Mouse (Mus musculus) limb, embryonic 12.5 days (tissue): ENCODE measurements at regions not wholly inside any gene's neighbourhood (a gene's known extent, or its start where the extent isn't known, plus 50 kb on each side); places are given as distances from the start of the nearest gene placed in this dataset.

Source experiments
- ATAC-seq: fragments of 200-750 bp; cut with Nextera tagmentation; 2 replicates; pipeline ENCODE4 v1.8.0; 2017; ENCODE audit warnings: low read depth, moderate TSS enrichment; ENCODE audit not compliant: insufficient number of reproducible peaks, insufficient read depth, low FRiP score, low TSS enrichment
- H3K27ac ChIP-seq: fragments of 300-500 bp; sonication (generic); 2 replicates; pipeline ENCODE4 v1.5.1; 2016; ENCODE audit warnings: mild to moderate bottlenecking, moderate library complexity
- H3K27me3 ChIP-seq: fragments of 300-500 bp; sonication (generic); 2 replicates; pipeline ENCODE4 v1.6.1; 2016; ENCODE audit warnings: mild to moderate bottlenecking, moderate library complexity
- H3K36me3 ChIP-seq: fragments of 300-500 bp; sonication (generic); 2 replicates; pipeline ENCODE4 v1.6.1; 2016; ENCODE audit warnings: mild to moderate bottlenecking, moderate library complexity
- H3K4me1 ChIP-seq: fragments of 300-500 bp; sonication (generic); replicated peaks from 2 replicates; pipeline ENCODE4 v1.6.1; 2016
- H3K4me2 ChIP-seq: fragments of 300-500 bp; sonication (generic); 2 replicates; pipeline ENCODE4 v1.6.1; 2016; ENCODE audit warnings: mild to moderate bottlenecking, moderate library complexity
- H3K4me3 ChIP-seq: fragments of 300-500 bp; sonication (generic); replicated peaks from 2 replicates; pipeline ENCODE4 v1.5.1; 2016; ENCODE audit warnings: mild to moderate bottlenecking
- H3K9ac ChIP-seq: fragments of 300-500 bp; sonication (generic); replicated peaks from 2 replicates; pipeline ENCODE4 v1.6.1; 2016; ENCODE audit warnings: mild to moderate bottlenecking, moderate library complexity
- H3K9me3 ChIP-seq: fragments of 300-500 bp; sonication (generic); 2 replicates; pipeline ENCODE4 v1.6.1; 2016; ENCODE audit warnings: mild to moderate bottlenecking, moderate library complexity
- WGBS: fragments of 180-500 bp; shearing (Covaris S2); methylation state at CpG from one replicate; pipeline ENCODE4 v1.1.7; 2016; 5-methylcytosine and 5-hydroxymethylcytosine counted together

DNA sequence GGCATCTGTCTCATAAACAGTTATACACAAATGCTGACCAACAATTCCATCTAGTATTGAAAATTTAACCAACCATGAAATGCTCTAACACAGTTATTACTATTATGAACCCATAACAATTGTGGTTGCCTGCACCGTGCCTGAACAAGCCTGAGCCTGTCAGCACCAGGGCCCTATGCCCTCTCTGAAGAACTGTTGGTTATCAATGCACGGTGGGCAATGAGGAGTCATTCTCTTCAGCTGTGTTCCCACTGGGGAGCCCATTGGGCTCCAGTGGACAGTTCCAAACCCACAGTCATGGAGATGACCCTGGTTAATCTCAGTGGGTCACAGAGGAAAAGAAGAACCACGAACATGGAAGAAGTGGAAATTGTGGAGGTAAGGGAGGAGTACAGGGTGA lies 126.5 kb upstream of the Nr5a2 start:
- H3K4me1 ChIP-seq = no peaks in the 10 kb centered on the region
- no peak for ATAC-seq
- H3K27me3 ChIP-seq = no peaks in the 10 kb centered on the region
- no peaks in the 10 kb centered on the region for H3K9me3 ChIP-seq
- H3K27ac ChIP-seq = no peak overlapping the region
- H3K4me2 ChIP-seq = no peak overlapping the region
- H3K36me3 ChIP-seq = no peaks in the 10 kb centered on the region
- WGBS = 91% methylated on average over 3 of the region's 3 CpGs
- H3K4me3 ChIP-seq = no peak overlapping the region
- no peak overlapping the region for H3K9ac ChIP-seq

DNA sequence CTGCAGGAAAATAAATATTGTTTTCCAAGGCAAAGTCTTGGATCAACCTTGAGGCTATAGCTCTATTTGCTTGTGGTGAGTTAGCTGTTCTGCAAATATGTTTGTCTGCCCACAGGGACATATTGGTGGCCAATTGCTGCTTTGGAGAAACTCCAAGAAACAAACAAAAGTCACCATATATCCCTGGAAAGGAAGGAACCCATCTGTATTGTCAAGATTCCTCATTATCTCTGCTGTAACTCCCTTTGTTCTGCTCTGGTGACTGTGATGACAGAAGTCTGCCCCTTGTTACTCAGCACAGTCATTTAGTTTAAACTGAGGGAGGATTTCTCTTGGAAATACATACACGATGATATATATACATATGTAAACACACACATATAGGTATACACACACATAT lies 123.3 kb upstream of the Nr5a2 start:
- 87% methylated on average over 1 of the region's 1 CpGs for WGBS
- no peak for ATAC-seq

DNA sequence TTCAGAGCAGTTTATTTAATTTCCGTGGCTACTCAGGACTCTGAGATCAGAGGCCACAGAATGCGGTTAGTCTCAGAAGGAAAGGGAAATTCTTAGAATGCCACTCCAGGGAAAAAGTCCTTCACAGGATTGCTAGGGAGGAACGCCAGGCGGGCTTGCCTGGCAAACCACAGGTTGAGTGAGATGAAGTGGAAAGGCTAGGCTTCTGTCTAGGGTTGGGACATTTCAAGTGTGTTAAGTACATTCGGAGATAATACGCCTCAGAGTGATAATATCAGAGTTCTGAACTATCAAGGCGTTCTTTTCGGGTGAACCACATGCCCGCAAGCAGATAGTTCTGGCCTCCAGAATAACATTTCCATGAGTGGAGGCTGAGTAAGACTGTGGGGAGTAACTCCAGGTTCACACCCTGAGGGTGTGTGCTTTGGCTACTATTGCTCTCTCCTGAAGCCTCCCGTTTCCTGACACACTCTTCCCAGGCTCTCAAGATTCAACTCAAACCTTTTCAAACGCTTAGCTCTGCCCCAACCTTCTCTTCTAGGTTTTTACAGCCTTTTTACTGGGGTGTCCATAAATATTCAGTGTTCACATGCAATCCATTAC lies 119.3 kb upstream of the Nr5a2 start:
- Histone ChIP-seq H3K27me3 (no peaks in the 10 kb centered on the region), H3K4me3 (no peak overlapping the region), H3K4me2 (no peak overlapping the region), H3K27ac (no peak overlapping the region), H3K9ac (no peak overlapping the region), H3K36me3 (no peaks in the 10 kb centered on the region), H3K9me3 (no peaks in the 10 kb centered on the region), H3K4me1 (no peaks in the 10 kb centered on the region)
- no peak for ATAC-seq
- WGBS = 78% methylated on average over 11 of the region's 11 CpGs

More for the DNA sequence above, 123.3 kb upstream of the Nr5a2 start:
- H3K9me3 ChIP-seq = no peaks in the 10 kb centered on the region
- no peaks in the 10 kb centered on the region for H3K4me1 ChIP-seq
- H3K27me3 ChIP-seq = no peaks in the 10 kb centered on the region
- no peak overlapping the region for H3K9ac ChIP-seq
- H3K4me2 ChIP-seq = no peak overlapping the region
- no peak overlapping the region for H3K4me3 ChIP-seq
- H3K36me3 ChIP-seq = no peaks in the 10 kb centered on the region
- no peak overlapping the region for H3K27ac ChIP-seq

DNA sequence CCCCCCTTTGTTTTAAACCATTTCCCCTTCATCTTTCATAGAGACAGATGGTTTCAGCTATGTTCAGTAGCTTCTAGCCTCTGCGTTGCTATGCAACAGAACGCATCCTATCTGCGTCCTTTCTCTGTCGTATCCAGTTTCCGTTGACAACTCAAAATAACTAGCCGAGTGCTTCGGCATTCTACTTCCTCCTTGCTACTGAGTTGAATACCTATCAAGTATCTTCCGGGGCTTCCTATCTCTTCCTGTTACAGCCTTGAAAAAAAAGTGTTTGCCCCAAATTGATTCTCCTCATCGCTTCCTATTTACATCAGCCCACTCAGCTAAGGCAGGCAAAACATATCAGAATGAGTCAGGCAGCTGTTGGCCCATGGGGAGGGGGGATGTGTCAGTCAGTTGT lies 114.5 kb upstream of the Nr5a2 start:
- Histone ChIP-seq H3K36me3 (no peaks in the 10 kb centered on the region), H3K4me1 (no peaks in the 10 kb centered on the region), H3K27ac (no peak overlapping the region), H3K4me2 (no peak overlapping the region), H3K27me3 (no peaks in the 10 kb centered on the region), H3K9ac (no peak overlapping the region), H3K4me3 (no peak overlapping the region), H3K9me3 (no peaks in the 10 kb centered on the region)
- WGBS = 72% methylated on average over 9 of the region's 9 CpGs
- ATAC-seq = no peak

DNA sequence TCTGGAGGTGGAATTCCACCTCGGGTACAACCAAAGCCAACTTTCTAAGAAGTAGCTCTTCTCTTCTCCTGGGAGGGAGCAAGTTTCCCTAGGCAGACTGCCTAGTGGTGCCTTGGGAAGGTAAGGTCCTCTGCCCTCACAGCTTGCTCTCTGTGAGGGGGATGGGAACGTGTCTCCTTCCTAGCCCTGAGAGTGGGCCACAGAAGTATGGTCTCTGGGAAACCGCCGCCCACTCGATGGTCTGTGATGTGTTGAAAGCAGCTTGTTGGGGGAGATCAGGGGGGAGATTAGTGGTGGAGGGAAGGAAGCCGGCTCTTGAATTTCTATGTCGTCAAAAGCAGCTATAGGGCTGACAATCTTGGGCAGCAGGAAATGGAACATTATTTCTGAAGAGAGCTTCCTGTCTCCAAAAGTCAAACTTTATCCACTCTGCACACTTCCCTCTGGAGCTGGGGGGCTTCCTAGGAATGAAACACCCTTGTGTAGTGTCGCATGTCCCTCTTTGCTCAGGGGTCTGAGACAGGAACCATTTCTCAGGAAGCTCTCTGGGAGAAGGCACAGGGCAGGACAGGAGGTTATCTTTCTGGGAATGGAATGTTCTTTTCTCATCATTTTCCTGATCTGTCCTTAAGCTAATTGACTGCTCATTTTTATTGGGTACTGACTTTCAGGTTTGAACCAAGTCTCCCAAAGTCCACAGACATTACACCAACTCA lies 113.8 kb upstream of the Nr5a2 start:
- H3K4me1 ChIP-seq = no peaks in the 10 kb centered on the region
- no peak overlapping the region for H3K4me3 ChIP-seq
- ATAC-seq = no peak
- 58% methylated on average over 8 of the region's 8 CpGs for WGBS
- H3K27me3 ChIP-seq = no peaks in the 10 kb centered on the region
- H3K9ac ChIP-seq = no peak overlapping the region
- no peak overlapping the region for H3K27ac ChIP-seq
- no peak overlapping the region for H3K4me2 ChIP-seq
- no peaks in the 10 kb centered on the region for H3K36me3 ChIP-seq
- no peaks in the 10 kb centered on the region for H3K9me3 ChIP-seq

DNA sequence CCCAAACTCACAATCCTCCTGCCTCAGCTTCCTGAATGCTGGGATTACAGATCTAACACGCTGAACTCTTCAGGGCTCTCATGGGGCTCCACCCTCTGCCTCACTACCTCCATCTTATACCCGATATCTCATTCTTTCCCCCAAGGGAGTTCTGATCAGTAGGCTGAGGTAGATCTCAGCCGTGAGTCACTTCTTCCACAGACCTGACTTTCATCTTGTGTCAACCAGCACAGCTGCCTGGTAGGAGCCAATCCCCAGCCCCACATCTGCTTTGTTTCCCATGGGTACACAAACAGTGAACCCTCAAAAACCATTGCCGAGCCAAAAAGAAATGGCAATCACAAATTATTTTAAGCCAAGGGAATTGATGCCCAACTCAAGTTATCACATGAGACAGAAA lies 100.7 kb upstream of the Nr5a2 start:
- Histone ChIP-seq H3K4me3 (no peak overlapping the region), H3K4me1 (no peaks in the 10 kb centered on the region), H3K9me3 (no peaks in the 10 kb centered on the region), H3K27ac (no peak overlapping the region), H3K36me3 (no peaks in the 10 kb centered on the region), H3K27me3 (no peaks in the 10 kb centered on the region), H3K9ac (no peak overlapping the region), H3K4me2 (no peak overlapping the region)
- no peak for ATAC-seq
- WGBS = 88% methylated on average over 4 of the region's 4 CpGs

DNA sequence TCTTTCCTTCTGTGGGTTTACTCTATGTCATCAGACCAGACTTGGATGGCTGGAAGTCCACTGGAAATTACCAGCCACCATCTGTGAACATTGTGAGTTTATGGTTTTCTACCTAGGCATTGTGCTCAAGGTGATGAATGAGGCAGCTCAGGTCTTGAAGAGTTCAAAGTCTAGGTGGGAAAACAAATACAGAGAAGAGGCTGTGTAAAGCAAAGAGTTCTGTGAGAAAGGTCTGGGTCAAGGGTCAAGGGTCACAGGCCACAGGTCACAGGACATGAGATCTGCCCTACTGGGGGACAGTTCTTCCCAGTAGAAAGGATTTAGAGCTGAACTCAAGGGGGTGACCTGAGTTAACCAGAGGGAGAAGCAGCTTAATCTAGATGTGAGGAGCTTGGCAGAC lies 92.9 kb upstream of the Nr5a2 start:
- no peak overlapping the region for H3K4me2 ChIP-seq
- no peak overlapping the region for H3K9ac ChIP-seq
- no peaks in the 10 kb centered on the region for H3K9me3 ChIP-seq
- H3K27me3 ChIP-seq = no peaks in the 10 kb centered on the region
- H3K27ac ChIP-seq = no peak overlapping the region
- ATAC-seq = no peak
- no peaks in the 10 kb centered on the region for H3K4me1 ChIP-seq
- H3K36me3 ChIP-seq = no peaks in the 10 kb centered on the region
- no peak overlapping the region for H3K4me3 ChIP-seq

DNA sequence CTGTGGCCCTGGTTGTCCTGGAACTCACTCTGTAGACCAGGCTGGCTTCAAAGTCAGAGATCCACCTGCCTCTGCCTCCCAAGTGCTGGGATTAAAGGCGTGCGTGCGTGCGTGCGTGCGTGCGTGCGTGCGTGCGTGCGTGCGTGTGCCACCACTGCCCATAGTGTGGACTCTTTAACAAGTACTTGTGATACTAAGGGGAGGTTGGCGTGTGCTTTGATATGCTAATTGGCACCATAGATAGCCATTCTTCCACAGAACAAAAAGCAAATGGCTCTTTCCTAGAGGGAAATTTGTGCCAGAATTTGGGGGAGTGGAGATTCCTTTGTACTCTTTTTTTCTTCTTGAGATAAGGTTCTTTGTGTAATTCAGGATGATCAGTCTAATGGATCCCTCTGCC lies 91.3 kb upstream of the Nr5a2 start:
- no peaks in the 10 kb centered on the region for H3K9me3 ChIP-seq
- WGBS = 96% methylated on average over 13 of the region's 13 CpGs
- no peaks in the 10 kb centered on the region for H3K27me3 ChIP-seq
- H3K36me3 ChIP-seq = no peaks in the 10 kb centered on the region
- no peaks in the 10 kb centered on the region for H3K4me1 ChIP-seq
- no peak overlapping the region for H3K9ac ChIP-seq
- ATAC-seq = no peak
- no peak overlapping the region for H3K4me3 ChIP-seq
- H3K27ac ChIP-seq = no peak overlapping the region
- no peak overlapping the region for H3K4me2 ChIP-seq

DNA sequence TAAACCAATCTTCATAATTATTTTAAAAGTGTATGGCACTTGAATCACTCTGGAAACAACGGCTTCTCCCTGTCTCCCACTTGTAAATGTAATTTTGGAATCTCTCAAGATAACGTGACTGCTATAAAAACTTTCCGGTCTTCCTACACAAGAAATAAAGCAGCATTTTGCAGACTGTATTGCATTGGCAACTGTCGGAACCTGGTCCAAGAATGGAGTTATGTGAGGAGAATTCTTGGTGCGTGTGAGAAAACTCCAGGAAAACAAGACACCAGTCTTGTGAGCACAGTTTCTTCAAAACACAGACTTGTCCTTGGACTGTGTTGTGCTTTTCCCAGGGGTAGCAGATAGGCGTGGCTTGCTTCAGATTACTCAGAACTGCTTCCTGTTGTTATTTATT lies 83.8 kb upstream of the Nr5a2 start:
- Histone ChIP-seq H3K9ac (no peak overlapping the region), H3K36me3 (no peaks in the 10 kb centered on the region)
- 85% methylated on average over 6 of the region's 6 CpGs for WGBS

DNA sequence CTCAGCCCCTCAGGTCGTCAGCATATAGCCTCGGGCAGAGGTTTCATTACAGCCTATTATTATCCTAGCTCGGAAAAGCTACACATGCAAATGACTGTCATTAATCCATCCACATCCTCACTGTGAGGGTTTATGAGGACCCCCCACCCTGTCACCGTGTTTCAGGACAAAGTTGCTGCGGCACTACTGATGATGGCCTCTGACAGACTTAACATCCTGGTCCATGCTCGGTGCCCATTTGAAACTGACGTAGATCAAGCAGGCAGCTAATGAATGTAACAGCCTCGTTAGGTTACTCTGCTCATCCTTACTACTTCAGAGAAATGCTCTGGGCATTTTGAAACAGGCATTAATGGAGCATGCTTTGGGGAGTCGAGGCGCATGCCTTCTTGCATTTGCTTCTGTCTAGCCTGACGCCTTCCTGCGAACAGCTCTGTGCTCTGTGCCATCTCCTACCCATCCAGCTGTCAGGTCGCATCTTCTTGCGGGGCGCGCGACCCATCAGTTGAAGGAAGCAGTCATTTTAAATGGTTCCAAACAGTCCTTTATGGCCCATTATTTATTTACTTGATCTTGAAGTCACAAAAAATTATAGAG lies 82.3 kb upstream of the Nr5a2 start:
- no peak overlapping the region for H3K9ac ChIP-seq
- ATAC-seq = no peak
- H3K4me1 ChIP-seq = no peaks in the 10 kb centered on the region
- H3K27ac ChIP-seq = no peak overlapping the region
- WGBS = 66% methylated on average over 17 of the region's 17 CpGs
- H3K27me3 ChIP-seq = no peaks in the 10 kb centered on the region
- no peak overlapping the region for H3K4me3 ChIP-seq
- no peaks in the 10 kb centered on the region for H3K9me3 ChIP-seq
- H3K4me2 ChIP-seq = no peak overlapping the region
- H3K36me3 ChIP-seq = no peaks in the 10 kb centered on the region

More for the DNA sequence above, 83.8 kb upstream of the Nr5a2 start:
- ATAC-seq = no peak
- no peak overlapping the region for H3K4me3 ChIP-seq
- no peaks in the 10 kb centered on the region for H3K27me3 ChIP-seq
- H3K4me2 ChIP-seq = no peak overlapping the region
- no peak overlapping the region for H3K27ac ChIP-seq
- no peaks in the 10 kb centered on the region for H3K9me3 ChIP-seq
- H3K4me1 ChIP-seq = no peaks in the 10 kb centered on the region

DNA sequence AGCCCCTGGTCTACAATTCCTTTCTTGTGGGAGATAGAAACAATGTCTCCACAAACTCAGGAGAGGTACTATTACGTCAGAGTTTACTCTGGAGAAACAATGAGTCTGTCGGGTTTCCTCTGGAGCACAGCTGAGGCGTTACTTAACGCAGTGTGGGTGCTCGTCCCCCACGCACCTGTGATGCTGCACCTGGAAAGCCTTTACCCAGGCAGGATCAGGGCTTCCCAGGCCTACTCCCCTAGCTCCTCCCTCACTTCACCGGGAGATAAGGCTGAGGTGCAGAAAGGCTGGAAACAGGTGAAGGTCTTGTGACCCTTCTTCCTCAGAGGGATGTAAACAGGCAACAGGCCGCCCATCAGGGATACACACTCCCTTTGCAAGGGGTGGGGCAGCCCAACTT lies 80.7 kb upstream of the Nr5a2 start:
- Histone ChIP-seq H3K27me3 (no peaks in the 10 kb centered on the region), H3K36me3 (no peaks in the 10 kb centered on the region), H3K27ac (no peak overlapping the region), H3K9me3 (no peaks in the 10 kb centered on the region), H3K4me1 (no peaks in the 10 kb centered on the region), H3K9ac (no peak overlapping the region), H3K4me3 (no peak overlapping the region), H3K4me2 (no peak overlapping the region)
- ATAC-seq = no peak
- 61% methylated on average over 8 of the region's 8 CpGs for WGBS

DNA sequence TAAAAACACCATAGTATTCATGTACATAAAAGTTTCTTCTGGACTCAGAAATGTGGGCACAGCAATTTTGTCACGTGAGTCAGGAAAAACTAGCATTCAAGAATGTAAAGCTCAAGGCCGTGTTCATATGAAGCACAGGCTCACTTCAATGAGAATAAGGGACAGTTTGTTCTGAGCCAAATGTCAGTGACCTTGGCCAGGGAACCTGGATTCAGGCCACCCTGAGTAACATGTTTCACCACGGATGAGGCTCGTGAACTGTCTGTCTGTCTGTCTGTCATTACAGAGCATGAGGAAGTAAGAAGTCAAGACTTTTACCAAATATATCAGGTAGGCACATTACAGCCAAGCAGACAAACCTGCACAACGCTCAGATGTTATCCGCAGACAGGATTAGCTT lies 74.3 kb upstream of the Nr5a2 start:
- no peak overlapping the region for H3K27ac ChIP-seq
- 92% methylated on average over 6 of the region's 6 CpGs for WGBS
- H3K4me3 ChIP-seq = no peak overlapping the region
- H3K4me2 ChIP-seq = no peak overlapping the region
- H3K27me3 ChIP-seq = no peaks in the 10 kb centered on the region
- H3K9me3 ChIP-seq = no peaks in the 10 kb centered on the region
- no peaks in the 10 kb centered on the region for H3K36me3 ChIP-seq
- no peak overlapping the region for H3K9ac ChIP-seq
- ATAC-seq = no peak
- H3K4me1 ChIP-seq = no peaks in the 10 kb centered on the region
